Mouse (Mus musculus) kidney, adult 9 months (tissue): ENCODE data around the gene Spc25.

ENCODE experiments used
- DNase-seq: peaks from one replicate; pipeline ENCODE4 v3.0.0; 2022

Spc25 gene

DNA sequence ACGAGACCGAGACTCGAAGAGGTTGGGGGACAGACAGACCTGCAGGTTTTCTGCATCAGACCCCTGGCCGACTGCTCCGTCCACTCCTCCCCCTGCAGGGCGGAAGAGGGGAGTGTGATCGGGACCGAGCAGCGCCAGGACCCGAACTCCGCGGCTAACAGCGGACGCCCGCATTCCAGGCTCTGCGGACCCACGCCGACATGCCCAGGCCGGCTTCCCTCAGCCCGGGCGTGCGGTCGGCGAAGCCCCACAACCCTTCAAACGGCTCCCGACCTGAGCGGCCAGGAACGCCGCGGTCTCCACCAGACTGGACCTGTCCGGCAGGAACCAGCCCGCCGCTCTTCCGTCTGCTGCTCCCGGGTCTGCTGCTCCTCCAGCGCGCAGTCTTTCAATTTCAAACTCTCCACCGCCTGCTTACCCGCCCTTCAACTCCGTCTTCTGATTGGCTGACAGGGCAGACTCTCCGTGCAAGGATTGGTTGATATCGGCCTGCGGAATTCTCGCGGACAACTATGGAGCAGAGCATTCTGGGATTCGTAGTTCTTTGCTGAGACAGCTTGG lies at the start of gene Spc25:
Gene Spc25 (minus strand): TSS at position 404 of the 561 bp plus-strand sequence.
- DNase-seq = peak; percentile 96

- DNase-seq = no peak
Measured at GRCm38 (mm10) chr2:69248221-69248755, 42.3 kb upstream of the Spc25 start.

- DNase-seq = no peak
Measured at GRCm38 (mm10) chr2:69247081-69247480, 41.1 kb upstream of the Spc25 start.

GRCm38 (mm10) chr2:69244924-69245323 lies 38.9 kb upstream of the Spc25 start:
- DNase-seq = no peak

DNA sequence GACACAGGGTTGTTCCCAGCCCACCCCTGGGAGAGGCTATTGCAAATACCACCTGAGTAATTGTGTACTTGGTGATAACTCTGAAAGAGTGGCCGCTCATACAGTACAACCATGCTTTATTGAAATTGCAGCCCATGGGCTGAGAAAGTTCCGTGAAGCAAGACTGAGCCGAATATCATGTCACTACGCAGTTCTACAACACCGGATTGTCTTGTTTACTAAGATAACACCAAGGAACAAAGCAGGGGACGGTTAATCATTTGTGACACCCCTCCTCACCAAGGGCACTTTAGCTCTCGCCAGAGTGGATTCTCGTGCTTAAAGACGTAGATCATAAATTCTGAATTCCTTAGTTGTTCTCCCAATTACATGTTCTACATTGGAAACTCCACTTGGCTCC lies 33.3 kb upstream of the Spc25 start:
- no peak for DNase-seq

GRCm38 (mm10) chr2:69234976-69235678 lies 29.1 kb upstream of the Spc25 start:
- DNase-seq = no peak

GRCm38 (mm10) chr2:69232101-69232500 lies 26.1 kb upstream of the Spc25 start:
- DNase-seq = no peak

DNA sequence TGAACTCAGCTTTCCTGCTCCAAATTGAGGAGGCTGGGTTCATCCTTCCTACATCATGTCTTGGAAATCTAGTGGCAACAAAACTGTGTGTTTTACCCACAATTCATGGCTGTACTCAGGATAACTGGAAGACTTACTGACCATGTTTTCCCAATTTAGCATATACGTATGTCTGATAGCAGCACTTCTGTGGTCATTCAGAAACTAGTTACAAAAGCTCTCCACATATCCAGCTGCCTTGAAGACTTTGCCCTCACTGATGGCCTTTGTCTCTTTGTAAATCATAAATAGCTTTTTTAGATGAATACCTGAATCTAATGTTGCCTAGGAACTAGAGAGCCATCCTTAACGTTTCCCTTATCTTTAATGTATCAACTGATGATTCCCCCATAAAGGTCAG lies 24.1 kb upstream of the Spc25 start:
- peak; percentile 24 for DNase-seq

GRCm38 (mm10) chr2:69228635-69229034 lies 22.6 kb upstream of the Spc25 start:
- DNase-seq = no peak

GRCm38 (mm10) chr2:69226876-69227275 lies 20.9 kb upstream of the Spc25 start:
- no peak for DNase-seq

- no peak for DNase-seq
Measured at GRCm38 (mm10) chr2:69224724-69225123, 18.7 kb upstream of the Spc25 start.

DNA sequence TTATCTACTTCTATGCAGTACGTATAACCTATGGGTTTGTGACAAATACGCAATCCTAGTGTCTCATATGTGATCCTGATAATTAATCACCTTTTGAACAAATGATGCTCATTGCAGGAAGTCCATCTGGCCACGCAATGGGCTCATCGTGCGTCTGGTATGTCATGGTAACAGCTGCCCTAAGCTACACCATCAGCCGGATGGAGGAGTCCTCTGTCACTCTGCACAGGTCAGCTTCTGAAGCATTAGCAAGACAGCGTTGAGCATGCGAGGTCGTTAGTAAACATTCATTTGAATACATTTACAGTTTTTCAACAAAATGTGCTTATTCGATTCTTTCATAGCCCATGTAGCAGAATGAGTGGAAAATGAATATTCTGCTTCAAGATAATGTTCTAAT lies 16.8 kb upstream of the Spc25 start:
- DNase-seq = no peak

DNA sequence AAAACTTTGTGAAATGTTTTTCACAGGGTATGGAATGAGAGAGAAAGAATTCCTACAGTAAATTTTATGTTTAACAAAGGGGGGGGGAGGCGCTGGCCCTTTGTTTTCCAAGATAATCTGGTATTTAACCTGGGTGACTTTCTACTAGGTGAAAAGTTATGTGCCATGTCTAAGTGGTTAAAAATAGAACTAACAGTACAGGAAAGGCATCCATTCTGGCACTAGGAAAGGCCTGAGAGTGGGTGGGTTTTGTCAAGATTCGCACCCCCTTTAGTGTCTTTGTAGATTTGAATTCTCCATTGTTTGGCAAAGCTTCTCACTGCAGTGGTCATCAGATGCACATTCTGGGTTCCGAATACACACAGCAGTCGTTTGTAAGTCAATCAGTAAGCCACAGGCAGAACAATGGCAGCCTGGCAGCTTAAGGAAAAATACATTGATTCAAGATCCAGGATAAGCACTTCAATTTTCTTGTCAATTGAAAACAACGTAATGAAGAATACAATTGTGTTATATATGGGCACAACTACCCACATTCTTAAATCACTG lies 15.9 kb upstream of the Spc25 start:
- no peak for DNase-seq

DNA sequence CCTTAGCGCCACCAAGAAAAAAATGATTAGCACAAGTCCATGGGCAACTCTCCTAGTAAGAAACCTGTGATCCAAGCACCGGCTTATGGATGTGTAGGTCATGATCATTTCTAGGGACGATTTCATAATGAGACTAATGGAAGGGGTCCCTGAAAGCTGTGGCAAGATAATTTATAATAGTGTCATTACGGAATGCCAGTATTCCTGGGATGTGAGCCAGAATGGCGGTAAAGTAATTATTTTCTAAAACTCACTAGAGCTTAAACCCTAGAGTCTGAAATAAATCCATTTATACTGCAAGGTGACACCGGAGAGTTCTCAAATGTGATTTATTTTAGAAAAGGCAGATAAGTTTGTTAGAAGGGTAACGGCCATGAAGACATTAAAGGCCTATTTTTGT lies 9.2 kb upstream of the Spc25 start:
- DNase-seq = no peak

DNA sequence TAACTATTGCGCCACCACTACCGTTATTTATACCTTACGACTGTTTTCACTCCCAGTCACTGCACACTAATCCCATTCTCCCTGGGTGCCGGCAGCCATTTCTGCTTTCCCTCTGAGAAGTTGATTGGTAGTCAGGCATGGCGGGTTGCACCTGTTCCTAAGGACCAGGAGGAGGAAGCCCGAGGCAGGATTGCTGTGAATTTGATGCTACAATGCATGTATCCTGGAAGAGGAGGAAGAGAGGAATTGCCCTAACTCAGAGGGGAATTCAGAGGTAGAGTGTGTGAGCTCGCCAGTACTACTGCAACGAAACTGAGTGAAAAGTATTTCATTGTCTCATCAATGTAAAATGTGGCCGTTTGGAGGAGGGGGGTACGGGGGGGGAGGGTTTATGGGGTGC lies 6.7 kb upstream of the Spc25 start:
- DNase-seq = no peak

GRCm38 (mm10) chr2:69210773-69211172 lies 4.8 kb upstream of the Spc25 start, which contains the start of gene G6pc2:
Gene G6pc2, plus strand, starts transcription at chr2:69211073.
- DNase-seq = no peak

DNA sequence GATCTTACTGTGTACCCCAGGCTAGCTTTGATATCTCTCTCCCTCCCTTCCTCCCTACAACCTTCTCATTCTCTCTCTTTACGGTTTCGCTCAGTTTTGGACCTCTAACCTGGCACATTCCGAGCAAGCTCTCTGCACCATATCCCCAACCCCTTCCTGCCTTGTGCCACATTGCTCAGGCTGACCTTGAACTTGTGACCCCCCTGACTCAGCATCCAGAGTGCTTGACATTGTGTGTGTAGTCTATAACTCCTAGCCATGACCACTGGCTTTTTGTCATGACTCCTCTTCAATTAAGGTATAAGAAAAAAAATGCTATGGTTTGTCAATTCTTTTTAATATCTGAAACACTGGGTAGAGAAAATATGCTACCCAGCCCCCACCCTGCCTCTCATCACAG lies 3.7 kb upstream of the Spc25 start:
- DNase-seq = no peak

- DNase-seq = peak; percentile 16
Measured at GRCm38 (mm10) chr2:69206523-69206922, 529 bp upstream of the Spc25 start.

- DNase-seq = peak; percentile 50
Measured at GRCm38 (mm10) chr2:69205185-69205584, 809 bp downstream of the Spc25 start.

GRCm38 (mm10) chr2:69193555-69193954 lies 12.4 kb downstream of the Spc25 start:
- no peak for DNase-seq

- DNase-seq = no peak
Measured at GRCm38 (mm10) chr2:69191059-69191458, 14.9 kb downstream of the Spc25 start.

- DNase-seq = no peak
Measured at GRCm38 (mm10) chr2:69189222-69189621, 16.8 kb downstream of the Spc25 start.

DNA sequence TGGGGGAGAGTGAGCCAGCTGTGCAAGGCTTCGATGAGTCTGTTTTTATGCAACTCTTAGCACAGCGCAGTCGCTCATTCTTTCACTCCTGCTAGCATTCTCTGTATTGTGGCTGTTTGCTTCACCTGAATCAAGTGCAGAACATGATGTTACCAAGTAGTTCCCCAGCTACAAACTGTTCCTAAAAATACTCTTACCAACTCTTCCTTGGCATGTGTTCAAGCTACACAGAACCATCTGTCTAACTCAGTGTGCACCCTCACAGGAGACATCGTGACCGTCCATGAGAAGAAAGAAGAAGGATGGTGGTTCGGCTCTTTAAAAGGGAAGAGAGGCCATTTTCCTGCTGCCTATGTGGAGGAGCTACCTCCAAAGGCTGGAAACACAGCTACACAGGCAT lies 17.3 kb downstream of the Spc25 start:
- no peak for DNase-seq

- DNase-seq = no peak
Measured at GRCm38 (mm10) chr2:69187990-69188389, 18.0 kb downstream of the Spc25 start.
